Mouse (Mus musculus) CH12.LX (cell line): ENCODE measurements at regions not wholly inside any gene's neighbourhood (a gene's known extent, or its start where the extent isn't known, plus 50 kb on each side); places are given as distances from the start of the nearest gene placed in this dataset.

ENCODE experiments used
- DNase-seq: peaks from one replicate; pipeline ENCODE4 v3.0.0-alpha.2; 2013; ENCODE audit errors: extremely low read depth
- H3K27ac ChIP-seq: 2 replicates; pipeline ENCODE4 v1.5.1; 2012; ENCODE audit warnings: low read depth, mild to moderate bottlenecking, control low read depth, moderate library complexity; ENCODE audit not compliant: insufficient read depth
- H3K27me3 ChIP-seq: replicated peaks from 2 replicates; pipeline ENCODE3; 2012; ENCODE audit warnings: inconsistent platforms
- H3K36me3 ChIP-seq, 2 experiments: replicated peaks in 1 of 2; 2 replicates each; pipeline versions ENCODE3 to v1.6.1; 2012; ENCODE audit warnings: inconsistent platforms in 1 of 2, low read length in 1 of 2, mild to moderate bottlenecking in 1 of 2, mixed read lengths in 1 of 2, moderate library complexity in 1 of 2; ENCODE audit not compliant: control insufficient read depth in 1 of 2, insufficient read depth in 1 of 2
- H3K4me1 ChIP-seq, 2 experiments: 2 replicates each; pipeline ENCODE4 v1.6.1; 2012; ENCODE audit warnings: inconsistent platforms in 1 of 2, moderate library complexity in 1 of 2; ENCODE audit not compliant: insufficient read depth in 2 of 2, control insufficient read depth in 1 of 2
- H3K4me2 ChIP-seq: 2 replicates; pipeline ENCODE4 v1.6.1; 2012; ENCODE audit warnings: low read depth, mild to moderate bottlenecking, control low read depth; ENCODE audit not compliant: poor library complexity, insufficient read depth, severe bottlenecking
- H3K4me3 ChIP-seq, 3 experiments: fragments of 150-350 bp in 1 of 3; sonication (generic) in 1 of 3; replicated peaks in 1 of 3; 2 replicates each; pipeline versions ENCODE3 to v1.5.1; 2011 to 2012; ENCODE audit warnings: low read depth in 2 of 3, low read length in 2 of 3, mild to moderate bottlenecking in 2 of 3, moderate library complexity in 2 of 3, control low read depth in 1 of 3, improper control_type of control experiment in 1 of 3, inconsistent platforms in 1 of 3, mixed read lengths in 1 of 3; ENCODE audit not compliant: poor library complexity in 1 of 3
- H3K79me2 ChIP-seq: replicated peaks from 2 replicates; pipeline ENCODE4 v1.6.1; 2012; ENCODE audit warnings: mild to moderate bottlenecking, moderate library complexity; ENCODE audit not compliant: control insufficient read depth, poor library complexity, insufficient read depth, severe bottlenecking; ENCODE audit errors: extremely low read depth
- H3K9ac ChIP-seq: 2 replicates; pipeline ENCODE4 v1.6.1; 2012; ENCODE audit warnings: low read depth, mild to moderate bottlenecking, control low read depth, moderate library complexity; ENCODE audit not compliant: insufficient read depth
- H3K9me3 ChIP-seq: replicated peaks from 2 replicates; pipeline ENCODE3; 2012; ENCODE audit warnings: low read length, inconsistent platforms, mixed read lengths
- CHD2 ChIP-seq: IDR thresholded peaks from 2 replicates; pipeline ENCODE4 v1.6.1; 2011; ENCODE audit warnings: low read length, improper control_type of control experiment
- CTCF ChIP-seq, 2 experiments: IDR thresholded peaks in 1 of 2; conservative IDR thresholded peaks in 1 of 2; 2 replicates each; pipeline ENCODE4 v1.5.1; 2011 to 2012; ENCODE audit warnings: low read depth in 2 of 2, low read length in 2 of 2, improper control_type of control experiment in 1 of 2, inconsistent platforms in 1 of 2, mild to moderate bottlenecking in 1 of 2, moderate library complexity in 1 of 2
- E2F4 ChIP-seq: IDR thresholded peaks from 2 replicates; pipeline ENCODE4 v1.6.1; 2011; ENCODE audit warnings: low read depth, low read length, improper control_type of control experiment; ENCODE audit not compliant: insufficient replicate concordance
- EP300 ChIP-seq: IDR thresholded peaks from 2 replicates; pipeline ENCODE4 v1.6.1; 2011; ENCODE audit warnings: low read length, improper control_type of control experiment
- ETS1 ChIP-seq: conservative IDR thresholded peaks from 2 replicates; pipeline ENCODE4 v1.6.1; 2012; ENCODE audit warnings: low read depth, mild to moderate bottlenecking, inconsistent platforms, low read length, improper control_type of control experiment, moderate library complexity
- GABPA ChIP-seq: IDR thresholded peaks from 2 replicates; pipeline ENCODE4 v1.6.1; 2012; ENCODE audit warnings: low read depth, low read length, improper control_type of control experiment, inconsistent platforms; ENCODE audit not compliant: insufficient replicate concordance
- HCFC1 ChIP-seq: IDR thresholded peaks from 2 replicates; pipeline ENCODE4 v1.6.1; 2012; ENCODE audit warnings: low read depth, mild to moderate bottlenecking, inconsistent platforms, low read length, improper control_type of control experiment
- IRF4 ChIP-seq: IDR thresholded peaks from 2 replicates; pipeline ENCODE4 v1.6.1; 2014; ENCODE audit warnings: low read depth, mild to moderate bottlenecking, inconsistent platforms, low read length, improper control_type of control experiment
- JUND ChIP-seq: conservative IDR thresholded peaks from 2 replicates; pipeline ENCODE4 v1.6.1; 2011; ENCODE audit warnings: low read depth, low read length, improper control_type of control experiment
- MAFK ChIP-seq: IDR thresholded peaks from 2 replicates; pipeline ENCODE4 v1.6.1; 2011; ENCODE audit warnings: low read length, improper control_type of control experiment; ENCODE audit not compliant: insufficient replicate concordance
- MAZ ChIP-seq: IDR thresholded peaks from 2 replicates; pipeline ENCODE4 v1.6.1; 2012; ENCODE audit warnings: low read depth, mild to moderate bottlenecking, inconsistent platforms, low read length, improper control_type of control experiment, moderate library complexity
- MXI1 ChIP-seq: IDR thresholded peaks from 2 replicates; pipeline ENCODE4 v1.6.1; 2011; ENCODE audit warnings: mild to moderate bottlenecking, low read depth, low read length, improper control_type of control experiment
- POLR2AphosphoS2 ChIP-seq: IDR thresholded peaks from 2 replicates; pipeline ENCODE4 v1.6.1; 2011; ENCODE audit warnings: low read depth, low read length, improper control_type of control experiment
- RAD21 ChIP-seq: IDR thresholded peaks from 2 replicates; pipeline ENCODE4 v1.6.1; 2011; ENCODE audit warnings: low read depth, mild to moderate bottlenecking, low read length, improper control_type of control experiment, moderate library complexity
- SIN3A ChIP-seq: IDR thresholded peaks from 2 replicates; pipeline ENCODE4 v1.6.1; 2012; ENCODE audit warnings: low read length, improper control_type of control experiment, inconsistent platforms
- TCF12 ChIP-seq: IDR thresholded peaks from 2 replicates; pipeline ENCODE4 v1.6.1; 2014; ENCODE audit warnings: low read depth, mild to moderate bottlenecking, inconsistent platforms, low read length, improper control_type of control experiment
- ZC3H11A ChIP-seq: IDR thresholded peaks from 2 replicates; pipeline ENCODE4 v1.6.1; 2012; ENCODE audit warnings: low read depth, mild to moderate bottlenecking, inconsistent platforms, low read length, improper control_type of control experiment
- ZMIZ1 ChIP-seq: IDR thresholded peaks from 2 replicates; pipeline ENCODE4 v1.6.1; 2012; ENCODE audit warnings: low read depth, mild to moderate bottlenecking, inconsistent platforms, low read length, improper control_type of control experiment
- ZNF384 ChIP-seq: IDR thresholded peaks from 2 replicates; pipeline ENCODE4 v1.6.1; 2012; ENCODE audit warnings: low read depth, low read length, improper control_type of control experiment, inconsistent platforms
- dilution Hi-C: fragments of 300-500 bp; cut with MboI; formaldehyde crosslinking; loops from 2 replicates; pipeline ENCODE4 v1.14.3; 2020; ENCODE audit warnings: low sequenced_read_pairs; ENCODE audit not compliant: extremely low pct_unique_long_range_greater_than_20kb, extremely low pct_ligation_motif_present
- in situ Hi-C: fragments of 300-500 bp; cut with MboI; formaldehyde crosslinking; loops from 3 replicates; pipeline ENCODE4 v1.14.3; 2019; ENCODE audit warnings: low sequenced_read_pairs, low pct_ligation_motif_present, low pct_unique_long_range_greater_than_20kb, mixed read lengths

GRCm38 (mm10) chr14:74259437-74259836 lies 381.2 kb upstream of the Htr2a start:
- no peak overlapping the region for H3K9ac ChIP-seq
- no peaks in the 10 kb centered on the region for H3K36me3 ChIP-seq
- DNase-seq: no peak
- no peak overlapping the region for H3K4me2 ChIP-seq
- no peak for TF ChIP-seq ETS1
- H3K27ac ChIP-seq: no peak overlapping the region
- dilution Hi-C loops (no loop called here), in situ Hi-C loops (no loop called here)
- H3K79me2 ChIP-seq: no peaks in the 10 kb centered on the region
- no peaks in the 10 kb centered on the region for H3K4me1 ChIP-seq
- H3K9me3 ChIP-seq: no peaks in the 10 kb centered on the region
- H3K4me3 ChIP-seq: no peak overlapping the region
- no peaks in the 10 kb centered on the region for H3K27me3 ChIP-seq

GRCm38 (mm10) chr14:74267086-74267485 lies 373.6 kb upstream of the Htr2a start:
- Histone ChIP-seq H3K4me2 (no peak overlapping the region), H3K4me3 (no peak overlapping the region), H3K27me3 (no peaks in the 10 kb centered on the region), H3K27ac (no peak overlapping the region), H3K4me1 (peaks cover 0 to 16% of the 10 kb centered on the region in 2 experiments; a peak in 2 of 4 replicates), H3K9me3 (no peaks in the 10 kb centered on the region), H3K9ac (no peak overlapping the region), H3K79me2 (no peaks in the 10 kb centered on the region), H3K36me3 (no peaks in the 10 kb centered on the region)
- dilution Hi-C loops (no loop called here), in situ Hi-C loops (no loop called here)
- no peak for TF ChIP-seq TCF12
- no peak for TF ChIP-seq GABPA
- no peak for TF ChIP-seq IRF4
- no peak for TF ChIP-seq EP300
- TF ChIP-seq ZC3H11A: no peak
- TF ChIP-seq CTCF (conservative IDR thresholded peaks at IDR 0.05 in 1 of 2, IDR thresholded peaks at IDR 0.05 in 1 of 2; ENCODE audit: low read depth in 2 of 2, low read length in 2 of 2): no peak
- TF ChIP-seq HCFC1: no peak
- TF ChIP-seq MAZ: no peak
- no peak for TF ChIP-seq E2F4
- TF ChIP-seq ZMIZ1: no peak
- TF ChIP-seq ZNF384: no peak
- TF ChIP-seq POLR2AphosphoS2: no peak
- no peak for TF ChIP-seq JUND
- TF ChIP-seq CHD2: no peak
- TF ChIP-seq MAFK: no peak
- TF ChIP-seq SIN3A: no peak
- no peak for TF ChIP-seq MXI1
- TF ChIP-seq RAD21: no peak
- peak; percentile 58 for DNase-seq
